Comparison of ENCODE assay signal across 19 mouse cellular contexts in genomic region chr5:97306902-97307301, GRCm38 (mm10).
DNase-seq lines count a peak whose midpoint lies in the region; ATAC-seq lines count a peak whose summit lies in the region.
"Had no signal": no experiment of that assay in that cellular context is flagged by ENCODE, and none has a peak within 500 bp of the region (broad histone marks: within the 10 kb centered on the region; RNA-seq: fewer than 3 reads in every experiment).

No protein-coding gene starts in this region.

- no peaks in the 10 kb centered on the region for H3K9me3 ChIP-seq in forebrain, embryonic 11.5 days (ENCODE audit: control insufficient read depth, low read length)
- no peaks in the 10 kb centered on the region for H3K9me3 ChIP-seq in forebrain, embryonic 10.5 days
- H3K9me3 ChIP-seq in forebrain, embryonic 13.5 days (replicated peaks) = no peaks in the 10 kb centered on the region
- no peaks in the 10 kb centered on the region for H3K9me3 ChIP-seq in forebrain, embryonic 15.5 days
- H3K9me3 ChIP-seq: embryonic facial prominence, embryonic 10.5 days; embryonic facial prominence, embryonic 12.5 days had no signal

- no peaks in the 10 kb centered on the region for H3K36me3 ChIP-seq in forebrain, embryonic 11.5 days (ENCODE audit: control insufficient read depth, insufficient read depth, low read length)
- H3K36me3 ChIP-seq in forebrain, embryonic 10.5 days (replicated peaks) = no peaks in the 10 kb centered on the region
- H3K36me3 ChIP-seq in forebrain, embryonic 13.5 days (ENCODE audit: poor library complexity, severe bottlenecking) = no peaks in the 10 kb centered on the region
- H3K36me3 ChIP-seq in forebrain, embryonic 15.5 days = no peaks in the 10 kb centered on the region
- H3K36me3 ChIP-seq: embryonic facial prominence, embryonic 10.5 days; embryonic facial prominence, embryonic 12.5 days had no signal

- no peak overlapping the region for H3K27ac ChIP-seq in forebrain, embryonic 11.5 days (ENCODE audit: low read depth, low read length)
- H3K27ac ChIP-seq in forebrain, embryonic 10.5 days = no peak overlapping the region
- no peak overlapping the region for H3K27ac ChIP-seq in forebrain, embryonic 13.5 days
- H3K27ac ChIP-seq in forebrain, embryonic 15.5 days (replicated peaks) = no peak overlapping the region
- H3K27ac ChIP-seq: embryonic facial prominence, embryonic 10.5 days; embryonic facial prominence, embryonic 12.5 days had no signal

- DNase-seq in forebrain, embryonic 11.5 days (ENCODE audit: low spot score) = no peak
- no peak for DNase-seq in forebrain, embryonic 10.5 days (ENCODE audit: extremely low spot score, low spot score)
- peak; percentile 72 for DNase-seq in retina, postnatal 1 day
- DNase-seq in retina, embryonic 14.5 days (ENCODE audit: low spot score) = no peak
- no peak for DNase-seq in layer of hippocampus, adult 18-20 months (ENCODE audit: low spot score in 2 of 2)
- DNase-seq: adrenal gland, adult 2 months; adrenal gland, postnatal 10 days; adrenal gland, postnatal 25 days; B cell, adult 2 months; cerebellum, adult 11-12 months; cerebellum, adult 2 months; cerebellum, adult 9-10 months; cerebellum, postnatal 10 days; cerebellum, postnatal 25 days had no signal

- ATAC-seq in forebrain, embryonic 11.5 days (replicated peaks; ENCODE audit: low FRiP score) = peak; percentile 33; the same call in 1 of the 2 replicates
- peak; percentile 65; the same call in 1 of the 2 replicates for ATAC-seq in forebrain, embryonic 13.5 days
- ATAC-seq in forebrain, embryonic 15.5 days (replicated peaks) = no peak
- ATAC-seq: CD4-positive, CD25-positive, alpha-beta regulatory T cell, adult 4 months had no signal

- H3K27me3 ChIP-seq in forebrain, embryonic 11.5 days (ENCODE audit: control insufficient read depth, insufficient read depth, low read length) = no peaks in the 10 kb centered on the region
- no peaks in the 10 kb centered on the region for H3K27me3 ChIP-seq in forebrain, embryonic 10.5 days (ENCODE audit: poor library complexity, severe bottlenecking)
- H3K27me3 ChIP-seq in forebrain, embryonic 13.5 days = no peaks in the 10 kb centered on the region
- no peaks in the 10 kb centered on the region for H3K27me3 ChIP-seq in forebrain, embryonic 15.5 days
- H3K27me3 ChIP-seq: embryonic facial prominence, embryonic 12.5 days had no signal

- H3K9ac ChIP-seq in forebrain, embryonic 11.5 days (ENCODE audit: low read length) = no peak overlapping the region
- no peak overlapping the region for H3K9ac ChIP-seq in forebrain, embryonic 13.5 days
- no peak overlapping the region for H3K9ac ChIP-seq in forebrain, embryonic 15.5 days (replicated peaks)
- H3K9ac ChIP-seq: embryonic facial prominence, embryonic 12.5 days had no signal

- no peaks in the 10 kb centered on the region for H3K4me1 ChIP-seq in forebrain, embryonic 11.5 days (replicated peaks; ENCODE audit: control insufficient read depth, insufficient read depth, low read length)
- H3K4me1 ChIP-seq in forebrain, embryonic 10.5 days = peaks cover under 1% of the 10 kb centered on the region; the same call in 1 of the 2 replicates
- H3K4me1 ChIP-seq in forebrain, embryonic 13.5 days = 0 out of 2 replicates have a peak, but pooled peaks cover 8% of the 10 kb centered on the region
- H3K4me1 ChIP-seq in forebrain, embryonic 15.5 days = peaks cover under 1% of the 10 kb centered on the region; the same call in 1 of the 2 replicates
- H3K4me1 ChIP-seq: embryonic facial prominence, embryonic 12.5 days had no signal

- WGBS in forebrain, embryonic 11.5 days = 82% methylated on average over 4 of the region's 4 CpGs
- 92% methylated on average over 4 of the region's 4 CpGs for WGBS in forebrain, embryonic 10.5 days
- WGBS in forebrain, embryonic 13.5 days = 32% methylated on average over 4 of the region's 4 CpGs
- 28% methylated on average over 4 of the region's 4 CpGs for WGBS in forebrain, embryonic 15.5 days

- H3K4me3 ChIP-seq in forebrain, embryonic 11.5 days (ENCODE audit: low read depth, low read length) = no peak overlapping the region
- no peak overlapping the region for H3K4me3 ChIP-seq in forebrain, embryonic 10.5 days
- H3K4me3 ChIP-seq in forebrain, embryonic 13.5 days = no peak overlapping the region
- no peak overlapping the region for H3K4me3 ChIP-seq in forebrain, embryonic 15.5 days
- H3K4me3 ChIP-seq: embryonic facial prominence, embryonic 10.5 days; embryonic facial prominence, embryonic 12.5 days had no signal

- H3K4me2 ChIP-seq in forebrain, embryonic 11.5 days (ENCODE audit: low read depth, low read length, severe bottlenecking) = no peak overlapping the region
- H3K4me2 ChIP-seq in forebrain, embryonic 13.5 days = no peak overlapping the region
- H3K4me2 ChIP-seq in forebrain, embryonic 15.5 days (replicated peaks) = no peak overlapping the region
- H3K4me2 ChIP-seq: embryonic facial prominence, embryonic 12.5 days had no signal
